Mouse (Mus musculus) lung, embryonic 14.5 days (tissue): ENCODE results near the gene Itk. TPM values are rescaled to one million over a fixed set of nuclear protein-coding genes. Genes with fewer than 3 reads are reported as not detected.

Source experiments
- ATAC-seq: fragments of 200-750 bp; cut with Nextera tagmentation; 2 replicates; pipeline ENCODE4 v1.8.0; 2017; ENCODE audit warnings: mild to moderate bottlenecking, moderate TSS enrichment, moderate library complexity; ENCODE audit not compliant: insufficient read depth
- DNase-seq: peaks from one replicate; pipeline ENCODE4 v3.0.0-alpha.2; 2015
- H3K27ac ChIP-seq: fragments of 300-500 bp; sonication (generic); 2 replicates; pipeline ENCODE4 v1.5.1; 2014; ENCODE audit warnings: low read depth, mild to moderate bottlenecking, moderate library complexity
- H3K27me3 ChIP-seq: fragments of 300-500 bp; sonication (generic); 2 replicates; pipeline ENCODE4 v1.6.1; 2014; ENCODE audit warnings: low read length, control low read depth; ENCODE audit not compliant: insufficient read depth
- H3K36me3 ChIP-seq: fragments of 300-500 bp; sonication (generic); 2 replicates; pipeline ENCODE4 v1.6.1; 2014; ENCODE audit warnings: control low read depth; ENCODE audit not compliant: insufficient read depth
- H3K4me1 ChIP-seq: fragments of 300-500 bp; sonication (generic); 2 replicates; pipeline ENCODE4 v1.6.1; 2014; ENCODE audit warnings: antibody characterized with exemption, control low read depth; ENCODE audit not compliant: insufficient read depth
- H3K4me2 ChIP-seq: fragments of 300-500 bp; sonication (generic); 2 replicates; pipeline ENCODE4 v1.6.1; 2014; ENCODE audit warnings: mild to moderate bottlenecking
- H3K4me3 ChIP-seq: fragments of 300-500 bp; sonication (generic); 2 replicates; pipeline ENCODE4 v1.5.1; 2014; ENCODE audit warnings: low read depth, low read length
- H3K9ac ChIP-seq: fragments of 300-500 bp; sonication (generic); 2 replicates; pipeline ENCODE4 v1.6.1; 2014
- H3K9me3 ChIP-seq: fragments of 300-500 bp; sonication (generic); 2 replicates; pipeline ENCODE4 v1.6.1; 2016; ENCODE audit warnings: low read depth, low read length, control low read depth
- CTCF ChIP-seq: IDR thresholded peaks from 2 replicates; pipeline ENCODE4 v1.5.1; 2016; ENCODE audit warnings: antibody characterized with exemption, low read depth
- WGBS: fragments of 180-500 bp; shearing (Covaris S2); extraction: QIAGEN DNeasy Blood & Tissue Kit; methylation state at CpG from one replicate; pipeline ENCODE4 v1.1.7; 2014; 5-methylcytosine and 5-hydroxymethylcytosine counted together
- polyA plus RNA-seq: library from polyadenylated mRNA; unstranded; fragments of >200 nt; fragmentation: Nextera tagmentation; extraction: Ambion mirVana; gene quantifications from 2 replicates; pipeline ENCODE4 v1.2.1, GENCODE M21; 2014

Itk gene
- polyA plus RNA-seq, 1 experiment from 2014 or later, result 0.08 TPM

GRCm38 (mm10) chr11:46380097-46380675 lies 9.1 kb downstream of the Itk start:
- 84% methylated on average over 7 of the region's 7 CpGs for WGBS
- no peak for DNase-seq
- H3K4me3 ChIP-seq, result no peak overlapping the region

GRCm38 (mm10) chr11:46377819-46378782 lies 11.2 kb downstream of the Itk start:
- H3K27ac ChIP-seq, result no peak overlapping the region
- no peak for DNase-seq
- H3K36me3 ChIP-seq, result no peaks in the 10 kb centered on the region
- no peak overlapping the region for H3K4me3 ChIP-seq
- H3K4me2 ChIP-seq, result no peak overlapping the region
- ATAC-seq, result no peak
- no peaks in the 10 kb centered on the region for H3K4me1 ChIP-seq
- WGBS, result 72% methylated on average over 8 of the region's 8 CpGs
- no peak overlapping the region for H3K9ac ChIP-seq
- no peaks in the 10 kb centered on the region for H3K9me3 ChIP-seq
- TF ChIP-seq CTCF, result no peak
- no peaks in the 10 kb centered on the region for H3K27me3 ChIP-seq

More at GRCm38 (mm10) chr11:46380097-46380675, 9.1 kb downstream of the Itk start:
- Histone ChIP-seq H3K27ac (no peak overlapping the region), H3K36me3 (no peaks in the 10 kb centered on the region), H3K27me3 (no peaks in the 10 kb centered on the region), H3K9me3 (no peaks in the 10 kb centered on the region), H3K4me2 (no peak overlapping the region), H3K4me1 (no peaks in the 10 kb centered on the region), H3K9ac (no peak overlapping the region)
- no peak for ATAC-seq
- TF ChIP-seq CTCF, result no peak

- no peak for ATAC-seq
Measured at GRCm38 (mm10) chr11:46377316-46377715, 12.0 kb downstream of the Itk start.

GRCm38 (mm10) chr11:46375015-46375414 lies 14.3 kb downstream of the Itk start:
- Histone ChIP-seq H3K4me1 (no peaks in the 10 kb centered on the region), H3K36me3 (no peaks in the 10 kb centered on the region), H3K9me3 (no peaks in the 10 kb centered on the region), H3K4me2 (no peak overlapping the region), H3K27me3 (no peaks in the 10 kb centered on the region), H3K9ac (no peak overlapping the region), H3K4me3 (no peak overlapping the region), H3K27ac (no peak overlapping the region)
- 76% methylated on average over 8 of the region's 8 CpGs for WGBS
- DNase-seq (no peak), ATAC-seq (no peak)
- TF ChIP-seq CTCF, result no peak

More at GRCm38 (mm10) chr11:46377316-46377715, 12.0 kb downstream of the Itk start:
- 81% methylated on average over 1 of the region's 1 CpGs for WGBS
- no peak for TF ChIP-seq CTCF
- Histone ChIP-seq H3K9me3 (no peaks in the 10 kb centered on the region), H3K9ac (no peak overlapping the region), H3K27me3 (no peaks in the 10 kb centered on the region), H3K4me3 (no peak overlapping the region), H3K27ac (no peak overlapping the region), H3K4me1 (no peaks in the 10 kb centered on the region), H3K36me3 (no peaks in the 10 kb centered on the region), H3K4me2 (no peak overlapping the region)
- DNase-seq, result no peak

- Histone ChIP-seq H3K4me1 (no peaks in the 10 kb centered on the region), H3K27ac (no peak overlapping the region), H3K36me3 (no peaks in the 10 kb centered on the region), H3K27me3 (no peaks in the 10 kb centered on the region), H3K9ac (no peak overlapping the region), H3K4me3 (no peak overlapping the region), H3K4me2 (no peak overlapping the region), H3K9me3 (no peaks in the 10 kb centered on the region)
- DNase-seq (no peak), ATAC-seq (no peak)
- WGBS, result 79% methylated on average over 13 of the region's 13 CpGs
- TF ChIP-seq CTCF, result no peak
Measured at GRCm38 (mm10) chr11:46373071-46374030, 16.0 kb downstream of the Itk start.

- Histone ChIP-seq H3K4me1 (no peaks in the 10 kb centered on the region), H3K9ac (no peak overlapping the region), H3K4me3 (no peak overlapping the region), H3K27me3 (no peaks in the 10 kb centered on the region), H3K27ac (no peak overlapping the region), H3K36me3 (no peaks in the 10 kb centered on the region), H3K9me3 (no peaks in the 10 kb centered on the region), H3K4me2 (no peak overlapping the region)
- ATAC-seq, result no peak
- DNase-seq, result no peak
- 69% methylated on average over 8 of the region's 8 CpGs for WGBS
- TF ChIP-seq CTCF, result no peak
Measured at GRCm38 (mm10) chr11:46372331-46372953, 16.9 kb downstream of the Itk start.
